Mouse (Mus musculus) neural tube, embryonic 11.5 days (tissue): Measurements from ENCODE around the gene Zfp995. TPM values are rescaled to one million over a fixed set of nuclear protein-coding genes. Genes with fewer than 3 reads are reported as not detected.
"Not testable (repeated sequence)": the region's sequence is repeated elsewhere in the genome, so short reads cannot be mapped to it uniquely, and the experiment has no call there.

Source experiments
- ATAC-seq: fragments of 200-750 bp; cut with Nextera tagmentation; 2 replicates; pipeline ENCODE4 v1.8.0; 2017; ENCODE audit warnings: moderate number of reproducible peaks, mild to moderate bottlenecking, moderate TSS enrichment, moderate library complexity; ENCODE audit not compliant: insufficient read depth, low FRiP score, low TSS enrichment
- DNase-seq: peaks from one replicate; pipeline ENCODE4 v3.0.0-alpha.2; 2015; ENCODE audit warnings: low spot score
- H3K27ac ChIP-seq: fragments of 300-500 bp; sonication (generic); 2 replicates; pipeline ENCODE4 v1.5.1; 2014; ENCODE audit warnings: low read depth, mild to moderate bottlenecking, low read length
- H3K27me3 ChIP-seq: fragments of 300-500 bp; sonication (generic); 2 replicates; pipeline ENCODE4 v1.6.1; 2014; ENCODE audit warnings: mild to moderate bottlenecking, low read length, mixed read lengths; ENCODE audit not compliant: control insufficient read depth, insufficient read depth
- H3K36me3 ChIP-seq: fragments of 300-500 bp; sonication (generic); 2 replicates; pipeline ENCODE4 v1.6.1; 2014; ENCODE audit warnings: mild to moderate bottlenecking, low read length, moderate library complexity, mixed read lengths; ENCODE audit not compliant: control insufficient read depth, insufficient read depth
- H3K4me1 ChIP-seq: fragments of 300-500 bp; sonication (generic); 2 replicates; pipeline ENCODE4 v1.6.1; 2014; ENCODE audit warnings: low read length, mixed read lengths; ENCODE audit not compliant: control insufficient read depth, insufficient read depth
- H3K4me2 ChIP-seq: fragments of 300-500 bp; sonication (generic); 2 replicates; pipeline ENCODE4 v1.6.1; 2014; ENCODE audit warnings: low read depth, mild to moderate bottlenecking, moderate library complexity
- H3K4me3 ChIP-seq: fragments of 300-500 bp; sonication (generic); 2 replicates; pipeline ENCODE4 v1.5.1; 2014; ENCODE audit warnings: low read depth, low read length
- H3K9ac ChIP-seq: fragments of 300-500 bp; sonication (generic); 2 replicates; pipeline ENCODE4 v1.6.1; 2014; ENCODE audit warnings: mild to moderate bottlenecking, low read length
- H3K9me3 ChIP-seq: fragments of 300-500 bp; sonication (generic); 2 replicates; pipeline ENCODE4 v1.6.1; 2016; ENCODE audit warnings: low read length; ENCODE audit not compliant: control insufficient read depth
- WGBS: fragments of 180-500 bp; shearing (Covaris S2); extraction: QIAGEN DNeasy Blood & Tissue Kit; methylation state at CpG from one replicate; pipeline ENCODE4 v1.1.7; 2014; 5-methylcytosine and 5-hydroxymethylcytosine counted together
- polyA plus RNA-seq: library from polyadenylated mRNA; unstranded; fragments of >200 nt; fragmentation: Nextera tagmentation; extraction: Ambion mirVana; gene quantifications from 2 replicates; pipeline ENCODE4 v1.2.1, GENCODE M21; 2014

The Zfp995 gene
- 6.3 and 6.7 TPM in 2 replicates for polyA plus RNA-seq

GRCm38 (mm10) chr17:21909456-21910052 lies at the start of gene Zfp995:
TSS of gene Zfp995 (minus strand) at chr17:21909926.
- peak; percentile 67 for DNase-seq
- not testable (repeated sequence) for H3K36me3 ChIP-seq, H3K27me3 ChIP-seq, H3K27ac ChIP-seq, H3K4me1 ChIP-seq, H3K9me3 ChIP-seq
- peak within 1 kb of the TSS; percentile 60 for H3K9ac ChIP-seq
- 1% methylated on average over 24 of the region's 24 CpGs for WGBS
- H3K4me3 ChIP-seq = peak within 1 kb of the TSS; percentile 46
- peak within 1 kb of the TSS; percentile 54 for H3K4me2 ChIP-seq
- peak; percentile 98 for ATAC-seq

GRCm38 (mm10) chr17:21909039-21909438 lies 687 bp downstream of the Zfp995 start:
- Histone ChIP-seq H3K9ac (peak overlapping the region; percentile 60), H3K36me3 (no peaks in the 10 kb centered on the region), H3K9me3 (no peaks in the 10 kb centered on the region), H3K27ac (no peak overlapping the region), H3K4me1 (no peaks in the 10 kb centered on the region), H3K4me2 (peak overlapping the region; percentile 54), H3K4me3 (peak overlapping the region; percentile 46), H3K27me3 (no peaks in the 10 kb centered on the region)
- WGBS = 9% methylated on average over 3 of the region's 3 CpGs
- ATAC-seq (peak; percentile 76), DNase-seq (peak; percentile 35)

- ATAC-seq (no peak), DNase-seq (no peak)
- no peaks in the 10 kb centered on the region for H3K4me1 ChIP-seq
- WGBS = 92% methylated on average over 1 of the region's 1 CpGs
- no peaks in the 10 kb centered on the region for H3K9me3 ChIP-seq
- H3K27ac ChIP-seq = no peak overlapping the region
- H3K4me2 ChIP-seq = no peak overlapping the region
- H3K27me3 ChIP-seq = no peaks in the 10 kb centered on the region
- no peaks in the 10 kb centered on the region for H3K36me3 ChIP-seq
- H3K4me3 ChIP-seq = no peak overlapping the region
- H3K9ac ChIP-seq = no peak overlapping the region
Measured at GRCm38 (mm10) chr17:21871256-21871655, 38.5 kb downstream of the Zfp995 start.

GRCm38 (mm10) chr17:21846322-21846582 lies 63.5 kb downstream of the Zfp995 start:
- not testable (repeated sequence) for H3K4me3 ChIP-seq, H3K9ac ChIP-seq, H3K27ac ChIP-seq, DNase-seq, H3K4me1 ChIP-seq, H3K36me3 ChIP-seq, H3K9me3 ChIP-seq, H3K27me3 ChIP-seq, H3K4me2 ChIP-seq
- WGBS = 92% methylated on average over 7 of the region's 8 CpGs
- peak; percentile 8; the same call in 1 of the 2 replicates for ATAC-seq

- peak within 1 kb of the TSS; percentile 73 for H3K9ac ChIP-seq
- no peaks in the 10 kb centered on the region for H3K4me1 ChIP-seq
- H3K27ac ChIP-seq = no peak within 1 kb of the TSS
- H3K27me3 ChIP-seq = no peaks in the 10 kb centered on the region
- H3K36me3 ChIP-seq = no peaks in the 10 kb centered on the region
- peak within 1 kb of the TSS; percentile 57 for H3K4me3 ChIP-seq
- ATAC-seq (peak; percentile 96), DNase-seq (peak; percentile 83)
- WGBS = 3% methylated on average over 22 of the region's 22 CpGs
- H3K9me3 ChIP-seq = no peaks in the 10 kb centered on the region
- peak within 1 kb of the TSS; percentile 53 for H3K4me2 ChIP-seq
Measured at GRCm38 (mm10) chr17:21845545-21846321, 64.0 kb downstream of the Zfp995 start, which contains the start of gene Zfp820. TSS of gene Zfp820 (minus strand) at chr17:21845772.

GRCm38 (mm10) chr17:21838510-21838909 lies 71.2 kb downstream of the Zfp995 start:
- H3K9ac ChIP-seq = no peak overlapping the region
- no peaks in the 10 kb centered on the region for H3K4me1 ChIP-seq
- H3K4me3 ChIP-seq = no peak overlapping the region
- H3K4me2 ChIP-seq = no peak overlapping the region
- H3K9me3 ChIP-seq = no peaks in the 10 kb centered on the region
- no peaks in the 10 kb centered on the region for H3K36me3 ChIP-seq
- ATAC-seq (no peak), DNase-seq (no peak)
- no peak overlapping the region for H3K27ac ChIP-seq
- 61% methylated on average over 2 of the region's 2 CpGs for WGBS
- no peaks in the 10 kb centered on the region for H3K27me3 ChIP-seq

Other genes starting within 250 kb of the Zfp995 start
- 16.5 and 19.5 TPM in 2 replicates for gene Gm10226, start 218.1 kb downstream of the Zfp995 start, polyA plus RNA-seq
- 21.0 and 22.5 TPM in 2 replicates for gene Zfp760, start 202.2 kb downstream of the Zfp995 start, polyA plus RNA-seq
- gene Zfp229, start 179.1 kb downstream of the Zfp995 start, polyA plus RNA-seq = 7.3 and 7.8 TPM in 2 replicates
- 5.9 and 6.1 TPM in 2 replicates for gene Zfp820, start 64.2 kb downstream of the Zfp995 start, polyA plus RNA-seq
- 23.4 and 26.4 TPM in 2 replicates for gene Zfp942, start 52.5 kb upstream of the Zfp995 start, polyA plus RNA-seq
- gene Zfp943, start 52.6 kb upstream of the Zfp995 start, polyA plus RNA-seq = 21.3 and 21.6 TPM in 2 replicates